Mouse (Mus musculus) intestine, postnatal 0 days (tissue): ENCODE data around the gene Ctrb1. TPM values are rescaled to one million over a fixed set of nuclear protein-coding genes. Genes with fewer than 3 reads are reported as not detected.
A peak's percentile ranks its signal among the peaks of the same experiment; 100 is the strongest.
"Not testable (repeated sequence)": the region's sequence is repeated elsewhere in the genome, so short reads cannot be mapped to it uniquely, and the experiment has no call there.

Experiments
- ATAC-seq: fragments of 200-750 bp; cut with Nextera tagmentation; 2 replicates; pipeline ENCODE4 v1.8.0; 2017; ENCODE audit warnings: mild to moderate bottlenecking, moderate TSS enrichment, moderate library complexity
- H3K27ac ChIP-seq: fragments of 300-500 bp; sonication (generic); 2 replicates; pipeline ENCODE4 v1.5.1; 2014; ENCODE audit warnings: mild to moderate bottlenecking, low read depth, low read length, moderate library complexity
- H3K27me3 ChIP-seq: fragments of 300-500 bp; sonication (generic); replicated peaks from 2 replicates; pipeline ENCODE4 v1.6.1; 2014; ENCODE audit warnings: low read length, mixed read lengths; ENCODE audit not compliant: control insufficient read depth, insufficient read depth
- H3K36me3 ChIP-seq: fragments of 300-500 bp; sonication (generic); 2 replicates; pipeline ENCODE4 v1.6.1; 2014; ENCODE audit warnings: mild to moderate bottlenecking, moderate library complexity; ENCODE audit not compliant: control insufficient read depth, insufficient read depth
- H3K4me1 ChIP-seq: fragments of 300-500 bp; sonication (generic); replicated peaks from 2 replicates; pipeline ENCODE4 v1.6.1; 2014; ENCODE audit warnings: antibody characterized with exemption, low read length, mixed read lengths; ENCODE audit not compliant: control insufficient read depth, insufficient read depth
- H3K4me2 ChIP-seq: fragments of 300-500 bp; sonication (generic); replicated peaks from 2 replicates; pipeline ENCODE4 v1.6.1; 2014; ENCODE audit warnings: low read depth, mild to moderate bottlenecking, moderate library complexity
- H3K4me3 ChIP-seq: fragments of 300-500 bp; sonication (generic); 2 replicates; pipeline ENCODE4 v1.5.1; 2014; ENCODE audit warnings: low read depth, low read length
- H3K9ac ChIP-seq: fragments of 300-500 bp; sonication (generic); 2 replicates; pipeline ENCODE4 v1.6.1; 2014; ENCODE audit warnings: mild to moderate bottlenecking, low read depth, low read length
- H3K9me3 ChIP-seq: fragments of 300-500 bp; sonication (generic); 2 replicates; pipeline ENCODE4 v1.6.1; 2016; ENCODE audit warnings: mixed run types; ENCODE audit not compliant: control insufficient read depth
- CTCF ChIP-seq: sonication (generic); IDR thresholded peaks from 2 replicates; pipeline ENCODE4 v1.5.1; 2016; ENCODE audit warnings: low read depth, mild to moderate bottlenecking, control low read depth, antibody characterized with exemption, moderate library complexity
- WGBS: fragments of 180-500 bp; shearing (Covaris S2); extraction: QIAGEN DNeasy Blood & Tissue Kit; methylation state at CpG from one replicate; pipeline ENCODE4 v1.1.7; 2014; 5-methylcytosine and 5-hydroxymethylcytosine counted together
- polyA plus RNA-seq: library from polyadenylated mRNA; unstranded; fragments of >200 nt; fragmentation: Nextera tagmentation; extraction: Ambion mirVana; gene quantifications from 2 replicates; pipeline ENCODE4 v1.2.1, GENCODE M21; 2015

Ctrb1 gene
- polyA plus RNA-seq, 1 experiment from 2014 or later: 75.8 TPM

GRCm38 (mm10) chr8:111650651-111651050 is 40.2 kb downstream of the Ctrb1 start:
- H3K4me3 ChIP-seq: no peak overlapping the region
- H3K9me3 ChIP-seq: no peaks in the 10 kb centered on the region
- ATAC-seq: no peak
- no peak overlapping the region for H3K9ac ChIP-seq
- 96% methylated on average over 3 of the region's 3 CpGs for whole genome bisulfite sequencing
- H3K27me3 ChIP-seq: no peaks in the 10 kb centered on the region
- no peak overlapping the region for H3K27ac ChIP-seq
- no peaks in the 10 kb centered on the region for H3K36me3 ChIP-seq
- H3K4me2 ChIP-seq: no peak overlapping the region
- TF ChIP-seq CTCF: no peak
- H3K4me1 ChIP-seq: 0 out of 2 replicates have a peak, but pooled peaks cover 5% of the 10 kb centered on the region

DNA sequence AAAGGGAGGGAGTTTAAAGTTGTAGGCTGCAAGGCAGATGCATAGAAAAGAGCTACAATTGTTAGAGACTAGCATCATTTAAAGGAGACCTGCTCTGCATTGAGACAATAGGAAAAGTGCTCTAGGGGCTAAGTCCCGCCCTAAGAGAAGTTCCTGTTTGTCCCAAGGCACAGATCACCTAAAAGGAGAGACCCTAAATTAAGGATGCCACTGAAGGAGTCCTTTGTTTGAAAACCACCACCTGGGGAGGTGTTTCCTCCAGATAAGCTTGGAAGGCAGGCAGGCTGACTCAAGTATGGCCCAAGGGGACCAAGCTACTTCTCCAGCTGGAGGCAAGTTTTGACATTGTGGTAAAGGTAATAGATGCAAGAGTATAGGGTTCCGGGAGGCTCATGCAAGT is 42.0 kb downstream of the Ctrb1 start:
- Histone ChIP-seq H3K4me3 (no peak overlapping the region), H3K27me3 (no peaks in the 10 kb centered on the region), H3K9ac (no peak overlapping the region), H3K4me2 (no peak overlapping the region), H3K36me3 (no peaks in the 10 kb centered on the region), H3K9me3 (no peaks in the 10 kb centered on the region), H3K27ac (no peak overlapping the region), H3K4me1 (0 out of 2 replicates have a peak, but pooled peaks cover 5% of the 10 kb centered on the region)
- ATAC-seq: no peak
- no peak for TF ChIP-seq CTCF
- 74% methylated on average over 2 of the region's 2 CpGs for WGBS

DNA sequence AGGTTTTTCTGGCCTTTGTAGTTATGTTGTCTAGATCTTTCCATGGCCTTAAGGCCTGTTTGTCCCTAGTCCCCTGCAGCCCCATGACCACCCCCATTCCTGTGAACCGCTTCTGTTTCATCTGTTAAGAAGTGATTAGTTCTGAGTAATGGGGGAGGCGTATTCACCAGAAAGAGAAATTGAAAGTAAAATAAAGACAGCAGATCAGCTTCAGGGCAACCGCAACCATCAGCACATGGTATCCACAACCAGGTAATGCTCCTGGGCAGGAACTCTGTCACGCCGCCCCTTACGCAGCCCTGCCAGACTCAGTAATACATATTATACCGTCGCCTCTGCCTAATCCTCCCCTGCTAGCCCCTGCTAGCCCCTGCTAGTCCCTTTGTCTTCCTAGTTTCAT is 45.1 kb downstream of the Ctrb1 start:
- H3K9me3 ChIP-seq: no peaks in the 10 kb centered on the region
- 77% methylated on average over 8 of the region's 8 CpGs for WGBS
- ATAC-seq: no peak
- TF ChIP-seq CTCF: no peak
- no peaks in the 10 kb centered on the region for H3K36me3 ChIP-seq
- no peak overlapping the region for H3K27ac ChIP-seq
- no peak overlapping the region; the same call in 1 of the 2 replicates for H3K4me2 ChIP-seq
- H3K27me3 ChIP-seq: no peaks in the 10 kb centered on the region
- H3K4me3 ChIP-seq: no peak overlapping the region
- H3K4me1 ChIP-seq: 0 out of 2 replicates have a peak, but pooled peaks cover 5% of the 10 kb centered on the region
- no peak overlapping the region for H3K9ac ChIP-seq

DNA sequence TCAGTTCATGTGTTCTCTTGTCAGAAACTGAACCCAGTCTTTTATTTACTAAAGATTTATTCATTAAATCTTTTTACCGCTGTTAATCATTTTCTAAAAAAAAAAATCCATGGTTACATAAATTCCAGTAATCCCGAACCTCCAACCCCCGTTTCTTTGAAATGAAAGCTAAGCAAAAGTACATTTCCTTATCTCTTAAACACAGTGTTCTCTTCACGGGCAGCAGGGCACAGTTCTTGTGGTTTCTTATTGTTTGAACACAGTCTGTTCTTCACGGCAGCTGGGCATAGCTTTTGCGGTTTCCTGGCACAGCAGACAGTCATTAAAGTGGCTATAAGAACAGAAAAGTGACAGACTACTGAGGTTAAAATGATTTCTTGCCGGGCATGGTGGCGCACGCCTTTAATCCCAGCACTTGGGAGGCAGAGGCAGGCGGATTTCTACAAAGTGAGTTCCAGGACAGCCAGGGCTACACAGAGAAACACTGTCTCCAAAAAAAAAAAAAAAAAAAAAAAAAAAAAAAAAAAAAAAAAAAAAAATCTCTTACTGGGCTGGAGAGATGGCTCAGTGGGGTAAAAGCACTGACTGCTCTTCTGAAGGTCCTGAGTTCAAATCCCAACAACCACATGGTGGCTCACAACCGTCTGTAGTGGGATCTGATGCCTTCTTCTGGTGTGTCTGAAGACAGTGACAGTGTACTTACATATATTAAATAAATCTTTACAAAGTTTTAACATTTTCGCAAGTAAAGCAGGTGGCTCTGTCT is 46.3 kb downstream of the Ctrb1 start:
- H3K27me3 ChIP-seq, ATAC-seq, H3K9me3 ChIP-seq, H3K4me1 ChIP-seq, H3K9ac ChIP-seq, H3K36me3 ChIP-seq: not testable (repeated sequence)
- WGBS: 45% methylated on average over 12 of the region's 12 CpGs
- peak overlapping the region; percentile 98; the same call in 1 of the 2 replicates for H3K27ac ChIP-seq
- peak overlapping the region; percentile 87 for H3K4me3 ChIP-seq
- peak overlapping the region; percentile 91 for H3K4me2 ChIP-seq

DNA sequence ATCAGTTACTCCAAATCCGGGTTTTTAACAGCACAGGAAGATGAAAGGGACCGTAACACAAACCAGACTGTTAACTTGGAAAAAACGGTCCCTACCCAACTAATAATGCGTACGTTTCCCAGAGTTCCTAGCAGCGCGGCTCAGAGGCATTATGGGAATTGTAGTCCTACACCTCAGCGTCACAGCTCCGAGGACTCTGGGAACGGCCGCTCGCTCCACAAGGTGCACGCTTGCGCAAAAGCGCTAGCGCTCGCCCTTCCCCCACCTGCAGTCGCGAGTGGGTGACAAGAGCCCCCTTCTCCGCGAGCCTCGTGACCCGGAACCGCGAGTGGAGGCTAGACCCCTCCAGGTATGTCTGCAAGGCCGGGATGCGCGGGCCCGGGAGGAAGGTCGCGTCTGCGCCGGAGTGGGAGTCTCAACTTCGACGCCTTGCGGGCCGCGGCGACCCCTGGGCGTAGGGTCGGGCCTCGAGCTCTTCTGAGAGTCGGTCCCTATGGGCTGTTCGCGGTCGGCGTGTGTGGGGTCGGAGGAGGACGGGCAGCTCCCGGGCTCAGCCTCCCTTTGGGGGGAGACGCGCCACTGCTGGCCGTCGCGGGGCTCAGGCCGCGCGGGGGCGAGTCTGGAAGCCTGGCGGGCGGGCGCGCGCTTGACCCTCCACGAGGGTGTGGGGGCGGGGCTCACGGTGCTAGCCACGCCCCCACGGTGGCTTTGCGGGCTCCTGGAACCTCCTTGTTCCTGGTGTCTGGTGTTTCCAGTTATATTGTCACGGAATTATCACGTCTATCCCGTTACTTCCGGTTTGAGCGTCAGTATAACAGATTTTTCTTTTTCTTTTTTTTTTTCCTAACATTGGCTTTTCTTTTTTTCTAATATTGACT is 47.3 kb downstream of the Ctrb1 start, which contains the start of gene Zfp1:
Gene Zfp1 (plus strand): TSS at position 138 of the 878 bp plus-strand sequence.
- 0 out of 2 replicates have a peak, but pooled peaks cover 3% of the 10 kb centered on the region for H3K4me1 ChIP-seq
- TF ChIP-seq CTCF: peak; percentile 26; the same call in 1 of the 2 replicates
- H3K4me2 ChIP-seq: peak within 1 kb of the TSS; percentile 91
- H3K9me3 ChIP-seq: no peaks in the 10 kb centered on the region
- H3K36me3 ChIP-seq: no peaks in the 10 kb centered on the region
- ATAC-seq: peak; percentile 95
- peak within 1 kb of the TSS; percentile 87 for H3K4me3 ChIP-seq
- under 1% methylated on average over 73 of the region's 75 CpGs for WGBS
- peak within 1 kb of the TSS; percentile 98 for H3K27ac ChIP-seq
- peak within 1 kb of the TSS; percentile 92 for H3K9ac ChIP-seq
- no peaks in the 10 kb centered on the region for H3K27me3 ChIP-seq

- Histone ChIP-seq H3K4me2 (peak overlapping the region; percentile 91), H3K36me3 (no peaks in the 10 kb centered on the region), H3K9ac (peak overlapping the region; percentile 92), H3K27ac (peak overlapping the region; percentile 98), H3K4me3 (peak overlapping the region; percentile 87), H3K9me3 (no peaks in the 10 kb centered on the region), H3K4me1 (no peaks in the 10 kb centered on the region), H3K27me3 (no peaks in the 10 kb centered on the region)
- WGBS: 8% methylated on average over 5 of the region's 5 CpGs
- no peak for TF ChIP-seq CTCF
- peak; percentile 38 for ATAC-seq
These were observed 47.9 kb downstream of the Ctrb1 start for GRCm38 (mm10) chr8:111642939-111643263.
